Mouse (Mus musculus) midbrain, embryonic 11.5 days (tissue): ENCODE measurements around the gene Shtn1. TPM values are rescaled to one million over a fixed set of nuclear protein-coding genes. Genes with fewer than 3 reads are reported as not detected.

Experiments used
- ATAC-seq: fragments of 200-750 bp; cut with Nextera tagmentation; 2 replicates; pipeline ENCODE4 v1.8.0; 2017; ENCODE audit warnings: moderate TSS enrichment, moderate library complexity; ENCODE audit not compliant: low FRiP score
- DNase-seq: peaks from one replicate; pipeline ENCODE4 v3.0.0; 2015; ENCODE audit warnings: low spot score; ENCODE audit errors: missing footprints
- H3K27ac ChIP-seq: fragments of 300-500 bp; sonication (generic); 2 replicates; pipeline ENCODE4 v1.5.1; 2014; ENCODE audit warnings: low read depth, low read length
- H3K27me3 ChIP-seq: fragments of 300-500 bp; sonication (generic); 2 replicates; pipeline ENCODE4 v1.6.1; 2014; ENCODE audit warnings: mild to moderate bottlenecking, low read length, moderate library complexity, mixed read lengths; ENCODE audit not compliant: control insufficient read depth, insufficient read depth
- H3K36me3 ChIP-seq: fragments of 300-500 bp; sonication (generic); 2 replicates; pipeline ENCODE4 v1.6.1; 2014; ENCODE audit warnings: mild to moderate bottlenecking, low read length, moderate library complexity, mixed read lengths; ENCODE audit not compliant: control insufficient read depth, insufficient read depth
- H3K4me1 ChIP-seq: fragments of 300-500 bp; sonication (generic); 2 replicates; pipeline ENCODE4 v1.6.1; 2014; ENCODE audit warnings: low read length; ENCODE audit not compliant: control insufficient read depth, insufficient read depth
- H3K4me2 ChIP-seq: fragments of 300-500 bp; sonication (generic); 2 replicates; pipeline ENCODE4 v1.6.1; 2014; ENCODE audit warnings: mild to moderate bottlenecking, moderate library complexity
- H3K4me3 ChIP-seq: fragments of 300-500 bp; sonication (generic); 2 replicates; pipeline ENCODE4 v1.5.1; 2014; ENCODE audit warnings: low read depth, low read length
- H3K9ac ChIP-seq: fragments of 300-500 bp; sonication (generic); 2 replicates; pipeline ENCODE4 v1.6.1; 2014; ENCODE audit warnings: low read length
- H3K9me3 ChIP-seq: fragments of 300-500 bp; sonication (generic); 2 replicates; pipeline ENCODE4 v1.6.1; 2016; ENCODE audit warnings: low read length; ENCODE audit not compliant: control insufficient read depth
- WGBS: fragments of 180-500 bp; shearing (Covaris S2); extraction: QIAGEN DNeasy Blood & Tissue Kit; methylation state at CpG from one replicate; pipeline ENCODE4 v1.1.7; 2014; 5-methylcytosine and 5-hydroxymethylcytosine counted together
- polyA plus RNA-seq: library from polyadenylated mRNA; unstranded; fragments of >200 nt; fragmentation: Nextera tagmentation; extraction: Ambion mirVana; gene quantifications from 2 replicates; pipeline ENCODE4 v1.2.1, GENCODE M21; 2014

Gene Shtn1
- polyA plus RNA-seq, 1 experiment from 2014 or later, result 1.4 TPM

GRCm38 (mm10) chr19:59057366-59057765, 18.5 kb downstream of the Shtn1 start:
- no peak overlapping the region for H3K4me2 ChIP-seq
- H3K4me3 ChIP-seq, result no peak overlapping the region
- peaks cover 2% of the 10 kb centered on the region; the same call in 1 of the 2 replicates for H3K4me1 ChIP-seq
- WGBS, result 47% methylated on average over 5 of the region's 5 CpGs
- ATAC-seq (no peak), DNase-seq (peak; percentile 64)
- H3K36me3 ChIP-seq, result no peaks in the 10 kb centered on the region
- H3K27ac ChIP-seq, result no peak overlapping the region
- H3K9me3 ChIP-seq, result no peaks in the 10 kb centered on the region
- no peaks in the 10 kb centered on the region for H3K27me3 ChIP-seq
- H3K9ac ChIP-seq, result no peak overlapping the region

- no peak overlapping the region for H3K27ac ChIP-seq
- DNase-seq (peak; percentile 35), ATAC-seq (no peak)
- no peaks in the 10 kb centered on the region for H3K36me3 ChIP-seq
- no peaks in the 10 kb centered on the region for H3K9me3 ChIP-seq
- peaks cover 2% of the 10 kb centered on the region; the same call in 1 of the 2 replicates for H3K4me1 ChIP-seq
- H3K4me3 ChIP-seq, result no peak overlapping the region
- H3K27me3 ChIP-seq, result no peaks in the 10 kb centered on the region
- H3K9ac ChIP-seq, result no peak overlapping the region
- WGBS, result 92% methylated on average over 6 of the region's 6 CpGs
- no peak overlapping the region for H3K4me2 ChIP-seq
Observed at GRCm38 (mm10) chr19:59054632-59054951, 21.3 kb downstream of the Shtn1 start.

- Histone ChIP-seq H3K4me3 (no peak overlapping the region), H3K27ac (no peak overlapping the region), H3K9ac (no peak overlapping the region), H3K4me2 (no peak overlapping the region), H3K9me3 (no peaks in the 10 kb centered on the region), H3K36me3 (no peaks in the 10 kb centered on the region), H3K27me3 (no peaks in the 10 kb centered on the region), H3K4me1 (peaks cover 2% of the 10 kb centered on the region; the same call in 1 of the 2 replicates)
- WGBS, result 89% methylated on average over 6 of the region's 6 CpGs
- ATAC-seq, result no peak
- DNase-seq, result no peak
Observed at GRCm38 (mm10) chr19:59053931-59054631, 21.8 kb downstream of the Shtn1 start.

DNA sequence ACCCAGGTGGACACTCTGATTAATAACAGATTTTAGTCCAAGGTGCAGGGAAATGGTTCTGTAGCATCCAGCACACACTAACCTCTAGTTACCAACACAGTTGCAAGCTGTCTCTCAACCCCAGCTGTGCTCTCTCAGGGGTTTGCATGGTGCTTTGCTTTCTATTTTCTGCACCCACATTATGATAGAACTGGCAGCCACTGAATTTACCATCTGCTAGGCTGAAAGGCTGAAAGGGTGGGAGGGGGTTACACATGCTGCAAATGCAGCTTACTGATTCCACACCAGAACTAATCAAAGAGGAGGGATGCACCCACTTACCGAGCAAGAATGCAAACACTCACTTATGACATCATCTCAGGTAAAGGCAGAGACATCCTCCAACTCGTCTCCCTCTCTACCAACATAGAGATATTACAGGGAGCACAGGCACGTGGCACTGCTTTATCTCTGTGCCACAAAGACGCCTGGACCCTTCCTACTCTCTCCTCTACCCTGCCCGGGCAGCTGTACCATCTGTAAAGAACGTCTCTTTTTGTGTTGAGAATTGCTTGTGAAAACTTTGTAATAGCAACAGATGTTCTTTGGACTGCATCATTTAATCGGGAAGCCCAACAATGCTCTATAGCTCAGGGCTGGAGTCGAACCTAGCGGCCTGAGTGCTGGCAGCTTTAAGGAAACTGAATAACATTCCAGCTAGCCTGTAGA, 23.0 kb downstream of the Shtn1 start:
- ATAC-seq (no peak), DNase-seq (peak; percentile 78)
- Histone ChIP-seq H3K9me3 (no peaks in the 10 kb centered on the region), H3K27me3 (no peaks in the 10 kb centered on the region), H3K9ac (no peak overlapping the region), H3K4me2 (no peak overlapping the region), H3K36me3 (no peaks in the 10 kb centered on the region), H3K4me1 (peaks cover 2% of the 10 kb centered on the region; the same call in 1 of the 2 replicates), H3K27ac (no peak overlapping the region), H3K4me3 (no peak overlapping the region)
- WGBS, result 79% methylated on average over 9 of the region's 9 CpGs

DNA sequence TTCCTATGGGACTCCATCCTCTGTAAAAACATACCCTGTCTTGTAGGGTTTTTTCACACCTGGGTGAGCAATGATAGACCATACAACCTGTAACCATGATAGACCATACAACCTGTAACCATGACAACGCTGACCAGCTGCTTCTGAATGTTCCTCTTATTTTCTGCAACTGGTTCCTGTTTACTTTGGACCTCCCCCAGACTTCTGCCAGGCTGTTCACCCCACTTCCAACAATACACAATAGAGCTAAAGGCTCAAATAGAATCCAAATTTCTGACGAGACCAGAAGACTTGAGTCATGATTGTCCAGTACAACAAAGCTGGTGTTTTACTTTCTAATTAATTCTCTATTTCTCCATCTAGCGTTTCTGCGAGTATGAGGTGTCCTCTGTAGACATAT, 23.8 kb downstream of the Shtn1 start:
- DNase-seq, result peak; percentile 62
- no peak for ATAC-seq
- H3K27ac ChIP-seq, result no peak overlapping the region
- no peak overlapping the region for H3K9ac ChIP-seq
- 73% methylated on average over 4 of the region's 4 CpGs for WGBS
- H3K27me3 ChIP-seq, result no peaks in the 10 kb centered on the region
- H3K4me3 ChIP-seq, result no peak overlapping the region
- H3K36me3 ChIP-seq, result no peaks in the 10 kb centered on the region
- H3K9me3 ChIP-seq, result no peaks in the 10 kb centered on the region
- no peak overlapping the region for H3K4me2 ChIP-seq
- no peaks in the 10 kb centered on the region for H3K4me1 ChIP-seq

GRCm38 (mm10) chr19:59051622-59052021, 24.3 kb downstream of the Shtn1 start:
- H3K27ac ChIP-seq, result no peak overlapping the region
- no peaks in the 10 kb centered on the region for H3K9me3 ChIP-seq
- 89% methylated on average over 9 of the region's 9 CpGs for WGBS
- no peaks in the 10 kb centered on the region for H3K36me3 ChIP-seq
- DNase-seq (peak; percentile 53), ATAC-seq (no peak)
- H3K4me3 ChIP-seq, result no peak overlapping the region
- no peaks in the 10 kb centered on the region for H3K4me1 ChIP-seq
- no peaks in the 10 kb centered on the region for H3K27me3 ChIP-seq
- no peak overlapping the region for H3K9ac ChIP-seq
- no peak overlapping the region for H3K4me2 ChIP-seq

DNA sequence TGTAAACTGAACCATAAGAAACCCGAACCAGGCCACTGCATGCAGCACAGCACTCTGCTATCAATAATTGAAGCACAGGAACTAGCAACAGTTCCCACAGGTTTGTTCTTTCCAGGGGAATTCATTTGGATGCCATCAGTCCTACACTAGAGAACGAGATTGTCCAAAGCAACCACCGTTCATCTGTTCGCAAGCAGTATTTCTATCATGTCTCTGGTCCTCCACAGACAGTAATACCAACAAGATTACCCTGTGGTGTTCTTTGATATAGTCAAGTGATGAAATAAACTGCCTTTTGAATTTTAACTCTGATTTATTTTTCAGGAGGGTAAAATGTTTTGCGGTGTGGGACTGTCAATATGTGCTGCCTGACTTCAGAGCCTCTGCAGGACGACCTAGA, 27.0 kb downstream of the Shtn1 start:
- Histone ChIP-seq H3K9ac (no peak overlapping the region), H3K36me3 (no peaks in the 10 kb centered on the region)
- 90% methylated on average over 6 of the region's 6 CpGs for WGBS

GRCm38 (mm10) chr19:59047511-59047910, 28.4 kb downstream of the Shtn1 start:
- ATAC-seq, result no peak
- WGBS, result 82% methylated on average over 5 of the region's 5 CpGs
- Histone ChIP-seq H3K36me3 (no peaks in the 10 kb centered on the region), H3K9me3 (no peaks in the 10 kb centered on the region), H3K4me3 (no peak overlapping the region), H3K4me1 (no peaks in the 10 kb centered on the region), H3K4me2 (no peak overlapping the region), H3K9ac (no peak overlapping the region), H3K27me3 (no peaks in the 10 kb centered on the region), H3K27ac (no peak overlapping the region)
- peak; percentile 81 for DNase-seq

More for the DNA sequence above, 27.0 kb downstream of the Shtn1 start:
- H3K4me3 ChIP-seq, result no peak overlapping the region
- no peak overlapping the region for H3K4me2 ChIP-seq
- no peak overlapping the region for H3K27ac ChIP-seq
- no peaks in the 10 kb centered on the region for H3K4me1 ChIP-seq
- DNase-seq (peak; percentile 74), ATAC-seq (no peak)
- no peaks in the 10 kb centered on the region for H3K9me3 ChIP-seq
- H3K27me3 ChIP-seq, result no peaks in the 10 kb centered on the region

GRCm38 (mm10) chr19:59041086-59041485, 34.8 kb downstream of the Shtn1 start:
- H3K27me3 ChIP-seq, result no peaks in the 10 kb centered on the region
- no peak overlapping the region for H3K9ac ChIP-seq
- 90% methylated on average over 3 of the region's 3 CpGs for WGBS
- DNase-seq (peak; percentile 53), ATAC-seq (no peak)
- H3K4me2 ChIP-seq, result no peak overlapping the region
- no peaks in the 10 kb centered on the region for H3K36me3 ChIP-seq
- no peak overlapping the region for H3K4me3 ChIP-seq
- no peaks in the 10 kb centered on the region for H3K4me1 ChIP-seq
- no peak overlapping the region for H3K27ac ChIP-seq
- H3K9me3 ChIP-seq, result no peaks in the 10 kb centered on the region
